Mouse (Mus musculus): ENCODE measurements around the gene Mpped2. TPM values are rescaled to one million over a fixed set of nuclear protein-coding genes. Genes with fewer than 3 reads are reported as not detected.

Mpped2 gene
- polyA plus RNA-seq, 1 experiment from 2014 or later = 106 TPM

- no peak for DNase-seq (ENCODE audit: low spot score)
- Histone ChIP-seq H3K4me1 (peaks cover 79% of the 10 kb centered on the region), H3K9me3 (replicated peaks) (no peaks in the 10 kb centered on the region), H3K27ac (peak overlapping the region; percentile 71), H3K36me3 (no peaks in the 10 kb centered on the region), H3K4me3 (no peak overlapping the region), H3K27me3 (ENCODE audit: low read depth, poor library complexity, severe bottlenecking) (0 out of 2 replicates have a peak, but pooled peaks cover 4% of the 10 kb centered on the region)
- WGBS = 41% methylated on average over 9 of the region's 9 CpGs
Measured at GRCm38 (mm10) chr2:106856361-106856961, 163.4 kb downstream of the Mpped2 start.

GRCm38 (mm10) chr2:106857258-106857657, 164.2 kb downstream of the Mpped2 start:
- Histone ChIP-seq H3K4me1 (peaks cover 79% of the 10 kb centered on the region), H3K27ac (peak overlapping the region; percentile 71)
- WGBS = 89% methylated on average over 4 of the region's 4 CpGs

GRCm38 (mm10) chr2:106857711-106858110, 164.6 kb downstream of the Mpped2 start:
- no peak for DNase-seq (ENCODE audit: low spot score)
- Histone ChIP-seq H3K27me3 (ENCODE audit: low read depth, poor library complexity, severe bottlenecking) (0 out of 2 replicates have a peak, but pooled peaks cover 4% of the 10 kb centered on the region), H3K4me1 (peaks cover 82% of the 10 kb centered on the region), H3K36me3 (peaks cover 3% of the 10 kb centered on the region), H3K27ac (peak overlapping the region; percentile 71; the same call in 1 of the 2 replicates), H3K9me3 (replicated peaks) (no peaks in the 10 kb centered on the region), H3K4me3 (no peak overlapping the region)
- WGBS = 48% methylated on average over 4 of the region's 4 CpGs

More at GRCm38 (mm10) chr2:106857258-106857657, 164.2 kb downstream of the Mpped2 start:
- H3K27me3 ChIP-seq (ENCODE audit: low read depth, poor library complexity, severe bottlenecking) = 0 out of 2 replicates have a peak, but pooled peaks cover 4% of the 10 kb centered on the region
- no peak overlapping the region for H3K4me3 ChIP-seq
- no peaks in the 10 kb centered on the region for H3K36me3 ChIP-seq
- DNase-seq (ENCODE audit: low spot score) = no peak
- H3K9me3 ChIP-seq (replicated peaks) = no peaks in the 10 kb centered on the region

- Histone ChIP-seq H3K27ac (peak overlapping the region; percentile 42; the same call in 1 of the 2 replicates), H3K36me3 (peaks cover 14% of the 10 kb centered on the region), H3K4me3 (no peak overlapping the region), H3K9me3 (replicated peaks) (no peaks in the 10 kb centered on the region), H3K27me3 (ENCODE audit: low read depth, poor library complexity, severe bottlenecking) (no peaks in the 10 kb centered on the region), H3K4me1 (peaks cover 61% of the 10 kb centered on the region)
- WGBS = 83% methylated on average over 21 of the region's 21 CpGs
- DNase-seq (ENCODE audit: low spot score) = no peak
Measured at GRCm38 (mm10) chr2:106860856-106861679, 168.0 kb downstream of the Mpped2 start.

GRCm38 (mm10) chr2:106863050-106863653, 170.1 kb downstream of the Mpped2 start:
- 77% methylated on average over 11 of the region's 11 CpGs for WGBS
- H3K4me3 ChIP-seq = no peak overlapping the region
- no peaks in the 10 kb centered on the region for H3K27me3 ChIP-seq (ENCODE audit: low read depth, poor library complexity, severe bottlenecking)
- H3K27ac ChIP-seq = no peak overlapping the region
- H3K36me3 ChIP-seq = peaks cover 19% of the 10 kb centered on the region
- no peak for DNase-seq (ENCODE audit: low spot score)
- H3K9me3 ChIP-seq (replicated peaks) = no peaks in the 10 kb centered on the region
- peaks cover 40% of the 10 kb centered on the region for H3K4me1 ChIP-seq

- H3K27ac ChIP-seq = no peak overlapping the region
- no peaks in the 10 kb centered on the region for H3K27me3 ChIP-seq (ENCODE audit: low read depth, poor library complexity, severe bottlenecking)
- H3K36me3 ChIP-seq = peaks cover 31% of the 10 kb centered on the region
- WGBS = 84% methylated on average over 7 of the region's 7 CpGs
- H3K9me3 ChIP-seq (replicated peaks) = no peaks in the 10 kb centered on the region
- H3K4me1 ChIP-seq = peaks cover 23% of the 10 kb centered on the region
- H3K4me3 ChIP-seq = no peak overlapping the region
- DNase-seq (ENCODE audit: low spot score) = no peak
Measured at GRCm38 (mm10) chr2:106865148-106865786, 172.2 kb downstream of the Mpped2 start.

GRCm38 (mm10) chr2:106866303-106866702, 173.2 kb downstream of the Mpped2 start:
- peaks cover 12% of the 10 kb centered on the region; the same call in 1 of the 2 replicates for H3K4me1 ChIP-seq
- H3K9me3 ChIP-seq (replicated peaks) = no peaks in the 10 kb centered on the region
- H3K27ac ChIP-seq = no peak overlapping the region
- no peak for DNase-seq (ENCODE audit: low spot score)
- no peaks in the 10 kb centered on the region for H3K27me3 ChIP-seq (ENCODE audit: low read depth, poor library complexity, severe bottlenecking)
- peaks cover 40% of the 10 kb centered on the region for H3K36me3 ChIP-seq
- WGBS = 51% methylated on average over 5 of the region's 5 CpGs
- no peak overlapping the region for H3K4me3 ChIP-seq

- Histone ChIP-seq H3K4me3 (no peak overlapping the region), H3K27me3 (ENCODE audit: low read depth, poor library complexity, severe bottlenecking) (no peaks in the 10 kb centered on the region), H3K27ac (no peak overlapping the region), H3K4me1 (no peaks in the 10 kb centered on the region), H3K36me3 (peaks cover 33% of the 10 kb centered on the region), H3K9me3 (replicated peaks) (no peaks in the 10 kb centered on the region)
- DNase-seq (ENCODE audit: low spot score) = no peak
- 95% methylated on average over 2 of the region's 2 CpGs for WGBS
Measured at GRCm38 (mm10) chr2:106870886-106871285, 177.8 kb downstream of the Mpped2 start.

GRCm38 (mm10) chr2:106873166-106873565, 180.1 kb downstream of the Mpped2 start:
- DNase-seq (ENCODE audit: low spot score) = peak; percentile 25
- Histone ChIP-seq H3K27me3 (ENCODE audit: low read depth, poor library complexity, severe bottlenecking) (no peaks in the 10 kb centered on the region), H3K9me3 (replicated peaks) (no peaks in the 10 kb centered on the region), H3K4me1 (no peaks in the 10 kb centered on the region), H3K27ac (no peak overlapping the region), H3K4me3 (no peak overlapping the region), H3K36me3 (peaks cover 28% of the 10 kb centered on the region)
- 74% methylated on average over 9 of the region's 9 CpGs for WGBS

- Histone ChIP-seq H3K27ac (no peak overlapping the region), H3K36me3 (peaks cover 8% of the 10 kb centered on the region; the same call in 1 of the 2 replicates), H3K27me3 (ENCODE audit: low read depth, poor library complexity, severe bottlenecking) (no peaks in the 10 kb centered on the region), H3K9me3 (replicated peaks) (no peaks in the 10 kb centered on the region), H3K4me3 (no peak overlapping the region), H3K4me1 (peaks cover 9% of the 10 kb centered on the region; the same call in 1 of the 2 replicates)
- peak; percentile 27 for DNase-seq (ENCODE audit: low spot score)
- 66% methylated on average over 8 of the region's 8 CpGs for WGBS
Measured at GRCm38 (mm10) chr2:106883390-106883789, 190.3 kb downstream of the Mpped2 start.

- Histone ChIP-seq H3K9me3 (replicated peaks) (no peaks in the 10 kb centered on the region), H3K27ac (no peak overlapping the region), H3K4me3 (no peak overlapping the region), H3K36me3 (no peaks in the 10 kb centered on the region), H3K4me1 (peaks cover 31% of the 10 kb centered on the region), H3K27me3 (ENCODE audit: low read depth, poor library complexity, severe bottlenecking) (no peaks in the 10 kb centered on the region)
- DNase-seq (ENCODE audit: low spot score) = no peak
- 96% methylated on average over 5 of the region's 5 CpGs for WGBS
Measured at GRCm38 (mm10) chr2:106888174-106888573, 195.1 kb downstream of the Mpped2 start.

GRCm38 (mm10) chr2:106889297-106890000, 196.4 kb downstream of the Mpped2 start:
- 16% methylated on average over 3 of the region's 3 CpGs for WGBS
- H3K27me3 ChIP-seq (ENCODE audit: low read depth, poor library complexity, severe bottlenecking) = no peaks in the 10 kb centered on the region
- no peak for DNase-seq (ENCODE audit: low spot score)
- no peaks in the 10 kb centered on the region for H3K9me3 ChIP-seq (replicated peaks)
- H3K27ac ChIP-seq = peak overlapping the region; percentile 66; the same call in 1 of the 2 replicates
- H3K4me3 ChIP-seq = no peak overlapping the region
- peaks cover 32% of the 10 kb centered on the region for H3K4me1 ChIP-seq
- no peaks in the 10 kb centered on the region for H3K36me3 ChIP-seq

Data from limb, embryonic 10.5 days (tissue).